Comparison of ENCODE assay signal across 9 mouse cellular contexts in genomic region chr2:38739410-38739809, GRCm38 (mm10). TPM values are rescaled to one million over a fixed set of nuclear protein-coding genes. Genes with fewer than 3 reads are reported as not detected.
DNase-seq lines count a peak whose midpoint lies in the region; ATAC-seq and TF ChIP-seq lines count a peak whose summit lies in the region.
"Had no signal": no experiment of that assay in that cellular context is flagged by ENCODE, and none has a peak within 500 bp of the region (broad histone marks: within the 10 kb centered on the region; RNA-seq: fewer than 3 reads in every experiment).

No protein-coding gene starts in this region.

- H3K9me3 ChIP-seq in liver, embryonic 12.5 days (replicated peaks) = no peaks in the 10 kb centered on the region
- H3K9me3 ChIP-seq in forebrain, postnatal 0 days (ENCODE audit: low read length) = no peaks in the 10 kb centered on the region
- H3K9me3 ChIP-seq in intestine, postnatal 0 days (ENCODE audit: control insufficient read depth) = no peaks in the 10 kb centered on the region
- H3K9me3 ChIP-seq in midbrain, embryonic 14.5 days (ENCODE audit: control insufficient read depth, low read length) = no peaks in the 10 kb centered on the region
- H3K9me3 ChIP-seq: embryonic facial prominence, embryonic 12.5 days had no signal

- peak; percentile 90 for TF ChIP-seq CTCF in cerebellum, adult 2 months (IDR thresholded peaks at IDR 0.05; ENCODE audit: borderline replicate concordance, insufficient read depth, low read depth, low read length)
- TF ChIP-seq CTCF in forebrain, postnatal 0 days (IDR thresholded peaks at IDR 0.05; ENCODE audit: low read depth) = peak; percentile 92
- TF ChIP-seq CTCF in intestine, postnatal 0 days (IDR thresholded peaks at IDR 0.05; ENCODE audit: low read depth) = peak; percentile 91

- peak; percentile 71 for DNase-seq in liver
- DNase-seq in cerebellum, adult 2 months = peak; percentile 49 to 65
- DNase-seq in forebrain, postnatal 0 days = peak; percentile 88
- DNase-seq in left cerebral cortex, postnatal 36 days (ENCODE audit: low spot score in 2 of 2) = peak; percentile 53 to 70
- DNase-seq in midbrain, embryonic 14.5 days = peak; percentile 94
- DNase-seq in spleen, postnatal 10 days (ENCODE audit: low spot score in 2 of 2) = peak; percentile 37 to 76

- no peak overlapping the region for H3K9ac ChIP-seq in liver, embryonic 12.5 days
- no peak overlapping the region for H3K9ac ChIP-seq in forebrain, postnatal 0 days
- H3K9ac ChIP-seq in intestine, postnatal 0 days (ENCODE audit: low read depth, low read length) = no peak overlapping the region
- H3K9ac ChIP-seq in midbrain, embryonic 14.5 days (replicated peaks; ENCODE audit: low read length) = no peak overlapping the region

- WGBS in liver, embryonic 12.5 days (ENCODE audit: insufficient replicate concordance) = 19% methylated on average over 7 of the region's 7 CpGs
- 13% methylated on average over 7 of the region's 7 CpGs for WGBS in cerebellum, adult 2 months
- WGBS in forebrain, postnatal 0 days = 11% methylated on average over 7 of the region's 7 CpGs
- WGBS in intestine, postnatal 0 days = 28% methylated on average over 7 of the region's 7 CpGs
- WGBS in midbrain, embryonic 14.5 days = 17% methylated on average over 7 of the region's 7 CpGs

- ATAC-seq in liver, embryonic 12.5 days = no peak
- peak; percentile 91 for ATAC-seq in forebrain, postnatal 0 days
- ATAC-seq in intestine, postnatal 0 days = no peak
- ATAC-seq in midbrain, embryonic 14.5 days (ENCODE audit: low FRiP score, low TSS enrichment) = peak; percentile 55; the same call in 1 of the 2 replicates

- intact Hi-C loops in left cerebral cortex, postnatal 36 days (cut with DNase I) = loop anchor here (5.0 kb wide), 1 partner anchor 97 kb away; the partner anchor contains the start of gene Psmb7

- H3K4me3 ChIP-seq in liver, embryonic 12.5 days = no peak overlapping the region
- no peak overlapping the region for H3K4me3 ChIP-seq in cerebellum, adult 2 months (replicated peaks; ENCODE audit: insufficient read depth, low read depth, low read length)
- H3K4me3 ChIP-seq in forebrain, postnatal 0 days (ENCODE audit: low read depth, low read length) = no peak overlapping the region
- H3K4me3 ChIP-seq in intestine, postnatal 0 days (ENCODE audit: low read depth, low read length) = no peak overlapping the region
- H3K4me3 ChIP-seq in midbrain, embryonic 14.5 days (replicated peaks; ENCODE audit: low read depth, low read length) = no peak overlapping the region
- H3K4me3 ChIP-seq: embryonic facial prominence, embryonic 12.5 days had no signal

- H3K4me1 ChIP-seq in liver, embryonic 12.5 days = 0 out of 2 replicates have a peak, but pooled peaks cover 3% of the 10 kb centered on the region
- no peaks in the 10 kb centered on the region for H3K4me1 ChIP-seq in cerebellum, adult 2 months (ENCODE audit: control insufficient read depth, insufficient read depth, low read length)
- H3K4me1 ChIP-seq in forebrain, postnatal 0 days (ENCODE audit: insufficient read depth) = no peaks in the 10 kb centered on the region
- H3K4me1 ChIP-seq in intestine, postnatal 0 days (replicated peaks; ENCODE audit: control insufficient read depth, insufficient read depth, low read length) = no peaks in the 10 kb centered on the region
- H3K4me1 ChIP-seq in midbrain, embryonic 14.5 days (ENCODE audit: control insufficient read depth, insufficient read depth, low read length) = no peaks in the 10 kb centered on the region
- H3K4me1 ChIP-seq: embryonic facial prominence, embryonic 12.5 days had no signal

- peaks cover 5% of the 10 kb centered on the region; the same call in 1 of the 2 replicates for H3K36me3 ChIP-seq in liver, embryonic 12.5 days
- H3K36me3 ChIP-seq in forebrain, postnatal 0 days (ENCODE audit: insufficient read depth) = no peaks in the 10 kb centered on the region
- H3K36me3 ChIP-seq in intestine, postnatal 0 days (ENCODE audit: control insufficient read depth, insufficient read depth) = peaks cover 33% of the 10 kb centered on the region
- no peaks in the 10 kb centered on the region for H3K36me3 ChIP-seq in midbrain, embryonic 14.5 days (ENCODE audit: control insufficient read depth, insufficient read depth, low read length)
- H3K36me3 ChIP-seq: embryonic facial prominence, embryonic 12.5 days had no signal

- H3K27ac ChIP-seq in liver, embryonic 12.5 days = no peak overlapping the region
- H3K27ac ChIP-seq in cerebellum, adult 2 months (ENCODE audit: insufficient read depth, low read length) = no peak overlapping the region
- no peak overlapping the region for H3K27ac ChIP-seq in forebrain, postnatal 0 days (ENCODE audit: low read depth, low read length)
- H3K27ac ChIP-seq in intestine, postnatal 0 days (ENCODE audit: low read depth, low read length) = no peak overlapping the region
- no peak overlapping the region for H3K27ac ChIP-seq in midbrain, embryonic 14.5 days (replicated peaks; ENCODE audit: low read depth, low read length)
- H3K27ac ChIP-seq: embryonic facial prominence, embryonic 12.5 days had no signal

- no peak for TF ChIP-seq POLR2A in cerebellum, adult 2 months (IDR thresholded peaks at IDR 0.05; ENCODE audit: borderline replicate concordance, insufficient read depth, low read length)

- H3K27me3 ChIP-seq in liver, embryonic 12.5 days (replicated peaks) = no peaks in the 10 kb centered on the region
- H3K27me3 ChIP-seq in cerebellum, adult 2 months (ENCODE audit: control insufficient read depth, insufficient read depth, low read length) = no peaks in the 10 kb centered on the region
- no peaks in the 10 kb centered on the region for H3K27me3 ChIP-seq in forebrain, postnatal 0 days (ENCODE audit: insufficient read depth, low read length)
- H3K27me3 ChIP-seq in intestine, postnatal 0 days (replicated peaks; ENCODE audit: control insufficient read depth, insufficient read depth, low read length) = no peaks in the 10 kb centered on the region
- H3K27me3 ChIP-seq in midbrain, embryonic 14.5 days (ENCODE audit: control insufficient read depth, insufficient read depth, low read length) = no peaks in the 10 kb centered on the region
- H3K27me3 ChIP-seq: embryonic facial prominence, embryonic 12.5 days had no signal

- no peak overlapping the region for H3K4me2 ChIP-seq in liver, embryonic 12.5 days
- H3K4me2 ChIP-seq in forebrain, postnatal 0 days (ENCODE audit: low read depth) = no peak overlapping the region
- no peak overlapping the region for H3K4me2 ChIP-seq in intestine, postnatal 0 days (replicated peaks; ENCODE audit: low read depth)
- H3K4me2 ChIP-seq in midbrain, embryonic 14.5 days (ENCODE audit: low read length) = no peak overlapping the region
- H3K4me2 ChIP-seq: embryonic facial prominence, embryonic 12.5 days had no signal

RNA-seq across cellular contexts. Expression of gene Nr5a1, which starts 25.1 kb away (rescaled TPM):
- polyA plus RNA-seq in liver, embryonic 12.5 days (2016; fragmentation: Nextera tagmentation; extraction: Ambion mirVana) = 0.04 TPM in 1 of 2 replicates, not detected in the other
- polyA plus RNA-seq in cerebellum, adult 2 months (2012; rRNA removed) = 0.05 TPM in 1 of 2 replicates, not detected in the other
- total RNA-seq in forebrain, postnatal 0 days (2014; rRNA removed) = 0.23 and 1.3 TPM in 2 replicates
- 0.45 TPM in 1 of 2 replicates, not detected in the other for polyA plus RNA-seq in forebrain, postnatal 0 days (2015; fragmentation: Nextera tagmentation; extraction: Ambion mirVana)
- 0.04 and 0.13 TPM in 2 replicates for polyA plus RNA-seq in intestine, postnatal 0 days (2015; fragmentation: Nextera tagmentation; extraction: Ambion mirVana)
- total RNA-seq in left cerebral cortex, postnatal 36 days (2021) = under 1 TPM in 1 of 2 experiments, not detected in 1; 0.25 TPM
- 0.07 TPM in 1 of 2 replicates, not detected in the other for polyA plus RNA-seq in midbrain, embryonic 14.5 days (2014; fragmentation: Nextera tagmentation; extraction: Ambion mirVana)

Comparison
In these comparisons a context has a peak if more than half of its experiments do, and no peak if none do; other contexts are left out.
1. ATAC-seq: peak in forebrain, postnatal 0 days (single experiment) and midbrain, embryonic 14.5 days (single experiment); none in liver, embryonic 12.5 days (single experiment) and intestine, postnatal 0 days (single experiment).
2. Peak in every context shown above with its lines, with median percentiles within 50 percentile points of each other: DNase-seq and CTCF ChIP-seq.